Mouse (Mus musculus) forebrain, embryonic 16.5 days (tissue): ENCODE data around the gene Kcne4. TPM values are rescaled to one million over a fixed set of nuclear protein-coding genes. Genes with fewer than 3 reads are reported as not detected.

ENCODE experiments used
- ATAC-seq: fragments of 200-750 bp; cut with Nextera tagmentation; 2 replicates; pipeline ENCODE4 v1.8.0; 2017; ENCODE audit warnings: mild to moderate bottlenecking, moderate library complexity
- H3K27ac ChIP-seq: fragments of 300-500 bp; sonication (generic); 2 replicates; pipeline ENCODE4 v1.5.1; 2014; ENCODE audit warnings: low read length, control low read depth
- H3K27me3 ChIP-seq: fragments of 300-500 bp; sonication (generic); replicated peaks from 2 replicates; pipeline ENCODE4 v1.6.1; 2014; ENCODE audit warnings: low read length; ENCODE audit not compliant: control insufficient read depth, insufficient read depth
- H3K36me3 ChIP-seq: fragments of 300-500 bp; sonication (generic); 2 replicates; pipeline ENCODE4 v1.6.1; 2014; ENCODE audit not compliant: control insufficient read depth, insufficient read depth
- H3K4me1 ChIP-seq: fragments of 300-500 bp; sonication (generic); replicated peaks from 2 replicates; pipeline ENCODE4 v1.6.1; 2014; ENCODE audit warnings: low read length; ENCODE audit not compliant: control insufficient read depth, insufficient read depth
- H3K4me2 ChIP-seq: fragments of 300-500 bp; sonication (generic); 2 replicates; pipeline ENCODE4 v1.6.1; 2014; ENCODE audit warnings: mild to moderate bottlenecking, low read length, control low read depth
- H3K4me3 ChIP-seq: fragments of 300-500 bp; sonication (generic); replicated peaks from 2 replicates; pipeline ENCODE4 v1.5.1; 2014; ENCODE audit warnings: mild to moderate bottlenecking, low read length, control low read depth
- H3K9ac ChIP-seq: fragments of 300-500 bp; sonication (generic); replicated peaks from 2 replicates; pipeline ENCODE4 v1.6.1; 2014; ENCODE audit warnings: low read depth, low read length, control low read depth
- H3K9me3 ChIP-seq: fragments of 300-500 bp; sonication (generic); 2 replicates; pipeline ENCODE4 v1.6.1; 2016; ENCODE audit warnings: low read length; ENCODE audit not compliant: control insufficient read depth
- WGBS: fragments of 180-500 bp; shearing (Covaris S2); extraction: QIAGEN DNeasy Blood & Tissue Kit; methylation state at CpG from one replicate; pipeline ENCODE4 v1.1.7; 2014; 5-methylcytosine and 5-hydroxymethylcytosine counted together
- polyA plus RNA-seq: library from polyadenylated mRNA; unstranded; fragments of >200 nt; fragmentation: Nextera tagmentation; extraction: Ambion mirVana; gene quantifications from 2 replicates; pipeline ENCODE4 v1.2.1, GENCODE M21; 2015

Gene Kcne4
- polyA plus RNA-seq, 1 experiment from 2014 or later: 1.1 TPM

DNA sequence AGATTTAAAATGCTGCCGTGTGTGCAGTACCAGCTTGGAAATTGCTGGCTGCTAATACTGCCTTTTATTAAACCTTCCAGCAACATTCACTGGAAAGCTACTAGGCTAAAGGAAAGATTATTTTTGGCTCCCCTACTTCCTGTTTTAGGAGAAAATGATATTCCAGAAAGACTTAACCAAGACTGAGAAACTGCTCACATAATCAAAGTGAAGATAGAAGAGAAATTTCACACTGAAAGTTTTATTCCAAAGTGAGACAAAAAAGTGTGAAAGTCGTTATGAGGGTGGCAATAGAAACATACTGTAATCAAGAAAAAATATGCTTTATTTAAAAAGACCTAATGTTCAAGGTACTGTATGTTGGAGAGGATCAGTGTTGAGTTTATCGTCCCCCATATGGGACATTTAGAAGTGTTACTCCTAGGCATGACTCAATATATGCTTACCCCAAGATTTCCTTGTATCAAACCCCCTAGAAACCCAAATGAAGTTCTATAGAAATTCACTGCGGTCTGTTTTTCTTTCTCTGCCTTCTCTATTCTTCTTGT lies 48.3 kb downstream of the Kcne4 start:
- WGBS: 69% methylated on average over 4 of the region's 4 CpGs
- Histone ChIP-seq H3K9me3 (no peaks in the 10 kb centered on the region), H3K9ac (no peak overlapping the region), H3K36me3 (no peaks in the 10 kb centered on the region), H3K4me3 (no peak overlapping the region), H3K27ac (no peak overlapping the region), H3K27me3 (no peaks in the 10 kb centered on the region), H3K4me1 (0 out of 2 replicates have a peak, but pooled peaks cover 3% of the 10 kb centered on the region), H3K4me2 (no peak overlapping the region)
- 0 out of 2 replicates have a peak, but pooled peaks have one; percentile 33 for ATAC-seq

- H3K4me2 ChIP-seq: no peak overlapping the region
- WGBS: 71% methylated on average over 5 of the region's 5 CpGs
- H3K27ac ChIP-seq: no peak overlapping the region
- H3K9me3 ChIP-seq: no peaks in the 10 kb centered on the region
- H3K9ac ChIP-seq: no peak overlapping the region
- H3K36me3 ChIP-seq: no peaks in the 10 kb centered on the region
- ATAC-seq: no peak
- 0 out of 2 replicates have a peak, but pooled peaks cover 3% of the 10 kb centered on the region for H3K4me1 ChIP-seq
- no peak overlapping the region for H3K4me3 ChIP-seq
- no peaks in the 10 kb centered on the region for H3K27me3 ChIP-seq
Observed at GRCm38 (mm10) chr1:78865991-78866390, 49.4 kb downstream of the Kcne4 start.

DNA sequence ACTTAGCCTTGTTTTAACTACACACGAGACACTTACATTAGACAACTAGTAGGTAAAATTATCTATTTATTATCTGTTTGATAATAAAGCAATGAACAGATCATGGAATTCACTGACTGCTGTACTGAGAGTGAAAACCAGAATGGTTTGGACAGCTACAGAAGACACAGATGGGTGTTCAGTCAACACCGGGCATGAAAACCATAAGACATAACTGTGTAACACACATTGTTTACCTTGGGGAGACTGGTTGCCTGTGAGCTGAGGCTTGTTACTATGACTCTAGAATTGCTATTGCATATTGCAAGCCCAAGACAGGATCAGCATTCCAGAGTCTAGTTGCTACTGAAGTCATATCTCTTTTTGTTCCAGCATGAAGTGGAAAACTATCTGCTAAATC lies 49.9 kb downstream of the Kcne4 start:
- no peak overlapping the region for H3K4me3 ChIP-seq
- no peak overlapping the region for H3K4me2 ChIP-seq
- H3K36me3 ChIP-seq: no peaks in the 10 kb centered on the region
- no peak overlapping the region for H3K27ac ChIP-seq
- 0 out of 2 replicates have a peak, but pooled peaks cover 3% of the 10 kb centered on the region for H3K4me1 ChIP-seq
- ATAC-seq: peak; percentile 18; the same call in 1 of the 2 replicates
- H3K27me3 ChIP-seq: no peaks in the 10 kb centered on the region
- H3K9me3 ChIP-seq: no peaks in the 10 kb centered on the region
- no peak overlapping the region for H3K9ac ChIP-seq
- 87% methylated on average over 2 of the region's 2 CpGs for WGBS

Other genes with a start within 250 kb of the Kcne4 start
- 87.6 and 91.3 TPM in 2 replicates for gene Acsl3, start 158.9 kb upstream of the Kcne4 start, polyA plus RNA-seq
- 2.2 and 2.4 TPM in 2 replicates for gene Utp14b, start 158.7 kb upstream of the Kcne4 start, polyA plus RNA-seq